Mouse (Mus musculus) midbrain, embryonic 10.5 days (tissue): ENCODE results near the gene Zfp668. TPM values are rescaled to one million over a fixed set of nuclear protein-coding genes. Genes with fewer than 3 reads are reported as not detected.

ENCODE experiments used
- DNase-seq: peaks from one replicate; pipeline ENCODE4 v3.0.0-alpha.2; 2017; ENCODE audit warnings: low spot score
- H3K27ac ChIP-seq: fragments of 300-500 bp; sonication (generic); replicated peaks from 2 replicates; pipeline ENCODE4 v1.5.1; 2016; ENCODE audit warnings: mild to moderate bottlenecking
- H3K27me3 ChIP-seq: fragments of 300-500 bp; sonication (generic); 2 replicates; pipeline ENCODE4 v1.6.1; 2016; ENCODE audit warnings: low read depth, mild to moderate bottlenecking; ENCODE audit not compliant: poor library complexity, severe bottlenecking
- H3K36me3 ChIP-seq: fragments of 300-500 bp; sonication (generic); 2 replicates; pipeline ENCODE4 v1.6.1; 2016; ENCODE audit warnings: mild to moderate bottlenecking, moderate library complexity
- H3K4me1 ChIP-seq: fragments of 300-500 bp; sonication (generic); 2 replicates; pipeline ENCODE4 v1.6.1; 2016
- H3K4me3 ChIP-seq: fragments of 300-500 bp; sonication (generic); 2 replicates; pipeline ENCODE4 v1.5.1; 2016; ENCODE audit warnings: mild to moderate bottlenecking, moderate library complexity
- H3K9me3 ChIP-seq: fragments of 300-500 bp; sonication (generic); replicated peaks from 2 replicates; pipeline ENCODE4 v1.6.1; 2016; ENCODE audit warnings: mild to moderate bottlenecking
- WGBS: fragments of 180-500 bp; shearing (Covaris S2); methylation state at CpG from one replicate; pipeline ENCODE4 v1.1.7; 2016; 5-methylcytosine and 5-hydroxymethylcytosine counted together
- polyA plus RNA-seq: library from polyadenylated mRNA; unstranded; fragments of >200 nt; fragmentation: Nextera tagmentation; extraction: Ambion mirVana; gene quantifications from 2 replicates; pipeline ENCODE4 v1.2.1, GENCODE M21; 2016

Gene Zfp668
- polyA plus RNA-seq, 1 experiment from 2014 or later = 41.5 TPM

DNA sequence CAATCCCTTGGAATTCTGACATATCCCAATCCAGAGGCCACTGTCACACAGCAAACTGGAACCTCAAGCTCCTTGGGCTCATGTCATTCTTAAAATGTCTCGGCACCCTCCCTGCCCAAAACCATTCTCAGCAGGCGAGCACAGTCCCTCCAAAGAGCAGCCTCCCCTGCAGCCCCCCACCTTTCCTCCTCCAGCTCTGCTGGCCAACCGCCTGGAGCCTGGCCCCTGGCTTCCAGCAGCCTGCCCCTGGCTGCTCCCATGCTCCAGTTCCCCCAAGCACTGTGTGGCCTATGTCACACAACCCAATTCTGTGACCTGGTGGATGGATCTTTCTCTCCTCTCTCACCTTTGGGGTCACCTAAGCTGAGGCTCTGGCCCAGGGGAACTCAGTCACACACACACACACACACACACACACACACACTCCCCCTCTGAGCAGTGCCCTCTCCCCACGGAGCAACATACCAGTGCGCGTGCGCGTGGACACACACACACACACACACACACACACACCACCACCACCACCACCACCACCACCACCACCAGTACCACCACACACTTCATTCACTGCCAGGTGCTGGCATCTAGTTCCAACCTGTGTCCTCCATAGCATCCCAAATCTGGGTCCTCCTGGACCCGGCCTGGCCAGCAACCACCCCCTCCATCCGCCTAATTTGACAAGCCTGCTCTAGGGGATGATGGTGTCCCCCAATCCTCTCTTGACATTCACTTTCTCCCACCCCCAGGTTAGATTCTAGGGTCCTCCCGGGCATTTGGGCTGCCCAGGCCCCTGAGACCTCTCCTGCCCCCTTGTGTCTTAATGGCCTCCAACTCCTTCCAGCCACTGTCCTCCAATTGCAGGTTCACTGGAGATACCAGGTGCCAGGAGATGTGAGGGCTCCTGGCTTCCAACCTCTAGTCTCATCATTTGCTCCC lies 53.1 kb downstream of the Zfp668 start:
- H3K9me3 ChIP-seq = no peaks in the 10 kb centered on the region
- H3K27ac ChIP-seq = peak overlapping the region; percentile 89
- no peak for DNase-seq
- no peaks in the 10 kb centered on the region for H3K36me3 ChIP-seq
- H3K4me3 ChIP-seq = peak overlapping the region; percentile 73
- peaks cover 37% of the 10 kb centered on the region for H3K4me1 ChIP-seq
- WGBS = 73% methylated on average over 11 of the region's 11 CpGs
- H3K27me3 ChIP-seq = no peaks in the 10 kb centered on the region

DNA sequence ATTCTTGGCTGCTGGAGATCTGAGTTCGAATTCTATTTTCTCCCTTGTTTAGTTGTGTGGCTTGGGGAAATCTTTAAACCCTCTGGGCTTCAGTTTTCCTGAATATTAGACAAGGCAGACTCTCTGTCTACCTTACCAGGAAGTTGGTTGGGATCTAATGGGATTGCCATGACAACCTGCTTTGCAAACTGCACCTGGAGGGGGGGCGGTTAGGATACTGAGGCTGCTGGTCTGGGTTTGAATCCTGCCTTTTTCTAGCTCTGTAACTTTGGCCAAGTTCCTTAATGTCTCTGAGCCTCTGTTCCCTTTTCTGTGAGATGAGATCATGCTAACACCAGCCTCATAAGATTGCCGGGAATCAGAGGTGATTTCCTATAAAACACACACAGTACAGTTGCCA lies 54.1 kb downstream of the Zfp668 start:
- H3K4me3 ChIP-seq = no peak overlapping the region
- no peak for DNase-seq
- no peak overlapping the region for H3K27ac ChIP-seq
- no peaks in the 10 kb centered on the region for H3K27me3 ChIP-seq
- H3K36me3 ChIP-seq = 0 out of 2 replicates have a peak, but pooled peaks cover 3% of the 10 kb centered on the region
- H3K9me3 ChIP-seq = no peaks in the 10 kb centered on the region
- H3K4me1 ChIP-seq = peaks cover 37% of the 10 kb centered on the region
- WGBS = 88% methylated on average over 3 of the region's 3 CpGs

DNA sequence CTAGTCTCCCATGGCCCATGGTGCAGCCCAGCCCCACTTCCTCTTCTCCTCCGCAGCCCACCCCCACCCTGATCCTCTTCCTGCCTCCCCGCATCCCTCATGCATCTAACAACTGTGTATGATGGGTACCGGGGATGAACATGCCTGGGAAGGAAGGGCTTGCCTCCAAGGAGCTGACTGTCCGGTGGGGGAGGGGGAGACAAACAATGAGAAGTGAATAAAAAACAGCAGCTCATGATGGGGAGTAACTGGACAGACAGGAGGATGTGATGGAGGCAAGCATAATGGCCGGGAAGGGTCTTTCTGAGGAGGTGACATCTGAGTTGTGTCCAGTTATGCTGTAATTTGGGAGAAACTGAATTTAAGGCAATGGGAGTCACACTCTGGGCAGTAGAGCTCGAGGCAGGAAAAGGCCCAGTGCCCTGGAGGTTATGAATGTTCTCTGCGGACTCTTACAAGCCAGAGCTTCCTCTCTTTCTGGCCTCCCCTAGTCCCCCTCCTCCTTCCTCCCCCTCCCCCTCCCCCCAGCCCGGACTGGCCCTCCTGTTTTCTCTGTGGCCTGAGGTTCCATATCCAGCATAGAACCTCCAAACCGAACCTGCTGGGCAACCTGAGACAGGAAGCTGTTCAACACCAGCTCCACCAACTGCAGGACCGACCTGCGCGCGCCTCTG lies 55.7 kb downstream of the Zfp668 start:
- H3K27me3 ChIP-seq = no peaks in the 10 kb centered on the region
- 0 out of 2 replicates have a peak, but pooled peaks cover 5% of the 10 kb centered on the region for H3K36me3 ChIP-seq
- DNase-seq = no peak
- 0 out of 2 replicates have a peak overlapping the region, but pooled peaks have one; percentile 1 for H3K27ac ChIP-seq
- no peaks in the 10 kb centered on the region for H3K9me3 ChIP-seq
- H3K4me1 ChIP-seq = peaks cover 37% of the 10 kb centered on the region
- H3K4me3 ChIP-seq = no peak overlapping the region
- WGBS = 76% methylated on average over 13 of the region's 13 CpGs

GRCm38 (mm10) chr7:127817776-127818175 lies 58.9 kb downstream of the Zfp668 start:
- Histone ChIP-seq H3K27me3 (no peaks in the 10 kb centered on the region), H3K36me3 (peaks cover 25% of the 10 kb centered on the region), H3K9me3 (no peaks in the 10 kb centered on the region), H3K4me3 (no peak overlapping the region), H3K4me1 (peaks cover 12% of the 10 kb centered on the region), H3K27ac (no peak overlapping the region)
- WGBS = 94% methylated on average over 5 of the region's 5 CpGs
- no peak for DNase-seq

GRCm38 (mm10) chr7:127817053-127817452 lies 59.6 kb downstream of the Zfp668 start:
- Histone ChIP-seq H3K27ac (no peak overlapping the region), H3K36me3 (peaks cover 33% of the 10 kb centered on the region), H3K4me1 (peaks cover 9% of the 10 kb centered on the region), H3K4me3 (no peak overlapping the region), H3K27me3 (no peaks in the 10 kb centered on the region), H3K9me3 (no peaks in the 10 kb centered on the region)
- WGBS = 85% methylated on average over 7 of the region's 7 CpGs
- DNase-seq = no peak

GRCm38 (mm10) chr7:127815954-127816821 lies 60.4 kb downstream of the Zfp668 start:
- 72% methylated on average over 15 of the region's 15 CpGs for WGBS
- Histone ChIP-seq H3K27ac (peak overlapping the region; percentile 10; the same call in 1 of the 2 replicates), H3K27me3 (no peaks in the 10 kb centered on the region), H3K36me3 (peaks cover 41% of the 10 kb centered on the region), H3K4me1 (peaks cover 5% of the 10 kb centered on the region), H3K9me3 (no peaks in the 10 kb centered on the region), H3K4me3 (no peak overlapping the region)
- DNase-seq = no peak

GRCm38 (mm10) chr7:127815116-127815665 lies 61.4 kb downstream of the Zfp668 start:
- 93% methylated on average over 15 of the region's 15 CpGs for WGBS
- no peaks in the 10 kb centered on the region for H3K9me3 ChIP-seq
- no peak for DNase-seq
- no peaks in the 10 kb centered on the region for H3K27me3 ChIP-seq
- H3K27ac ChIP-seq = no peak overlapping the region
- H3K4me1 ChIP-seq = no peaks in the 10 kb centered on the region
- H3K4me3 ChIP-seq = no peak overlapping the region
- peaks cover 51% of the 10 kb centered on the region for H3K36me3 ChIP-seq

GRCm38 (mm10) chr7:127814241-127814921 lies 62.2 kb downstream of the Zfp668 start:
- no peak for DNase-seq
- Histone ChIP-seq H3K4me1 (no peaks in the 10 kb centered on the region), H3K36me3 (peaks cover 58% of the 10 kb centered on the region), H3K27me3 (no peaks in the 10 kb centered on the region), H3K9me3 (no peaks in the 10 kb centered on the region), H3K4me3 (no peak overlapping the region), H3K27ac (no peak overlapping the region)
- 90% methylated on average over 19 of the region's 19 CpGs for WGBS

GRCm38 (mm10) chr7:127813821-127814220 lies 62.8 kb downstream of the Zfp668 start:
- WGBS = 90% methylated on average over 4 of the region's 4 CpGs
- H3K4me1 ChIP-seq = no peaks in the 10 kb centered on the region
- H3K27ac ChIP-seq = no peak overlapping the region
- DNase-seq = no peak
- H3K36me3 ChIP-seq = peaks cover 58% of the 10 kb centered on the region
- H3K27me3 ChIP-seq = no peaks in the 10 kb centered on the region
- H3K4me3 ChIP-seq = no peak overlapping the region
- no peaks in the 10 kb centered on the region for H3K9me3 ChIP-seq
